Mouse (Mus musculus): ENCODE results near the gene Cdc27. TPM values are rescaled to one million over a fixed set of nuclear protein-coding genes. Genes with fewer than 3 reads are reported as not detected.
"Not testable (repeated sequence)": the region's sequence is repeated elsewhere in the genome, so short reads cannot be mapped to it uniquely, and the experiment has no call there.

Gene Cdc27
- total and polyA plus RNA-seq, 3 experiments = 4.6 to 24.6 (median 23.2) TPM

DNA sequence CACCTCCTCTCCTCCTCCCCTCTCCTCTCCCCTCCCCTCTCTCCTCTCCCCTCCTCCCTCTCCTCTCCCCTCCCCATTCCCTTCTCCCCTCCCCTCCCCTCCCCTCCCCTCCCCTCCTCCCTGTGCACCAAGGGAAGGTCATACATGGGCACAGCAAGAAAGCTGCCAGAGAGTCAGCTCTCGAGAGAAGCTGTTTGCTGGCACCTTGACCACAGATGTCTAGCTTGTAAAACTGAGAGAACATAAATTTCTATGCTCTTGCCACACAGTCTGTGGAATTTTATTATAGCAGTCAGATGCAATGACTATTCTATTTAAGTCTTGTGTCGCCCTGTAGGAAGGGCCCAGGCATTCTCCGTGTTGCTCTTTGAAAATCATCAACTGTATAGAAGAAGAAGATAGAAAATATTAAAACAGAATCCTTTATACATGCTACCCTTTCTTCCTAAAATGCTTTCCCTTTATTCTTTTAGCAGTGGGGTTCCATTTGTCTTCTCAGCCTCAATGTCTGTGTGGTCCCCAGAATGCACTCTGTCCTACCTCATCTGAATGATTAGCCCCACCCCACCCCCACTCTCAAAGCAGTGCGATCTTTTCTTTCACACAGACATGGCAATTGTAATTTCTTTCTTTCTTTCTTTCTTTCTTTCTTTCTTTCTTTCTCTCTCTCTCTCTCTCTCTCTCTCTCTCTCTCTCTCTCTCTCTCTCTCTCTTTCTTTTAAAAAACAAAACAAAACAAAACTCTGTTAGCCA, 8.4 kb upstream of the Cdc27 start:
- no peaks in the 10 kb centered on the region for H3K36me3 ChIP-seq (ENCODE audit: control insufficient read depth, insufficient read depth, low read length)
- no peak for DNase-seq
- intact Hi-C loops (cut with DNase I) = no loop called here
- peak overlapping the region; percentile 53 for H3K27ac ChIP-seq
- no peaks in the 10 kb centered on the region for H3K79me2 ChIP-seq (replicated peaks; ENCODE audit: control insufficient read depth, insufficient read depth, low read length)
- no peak overlapping the region for H3K4me3 ChIP-seq
- TF ChIP-seq POLR2A (IDR thresholded peaks at IDR 0.05; ENCODE audit: insufficient read depth, low read depth, low read length) (no peak), EP300 (IDR thresholded peaks at IDR 0.05; ENCODE audit: insufficient read depth, low read depth, low read length) (no peak), CTCF (IDR thresholded peaks at IDR 0.05) (no peak)
- no peak overlapping the region for H3K9ac ChIP-seq (ENCODE audit: low read depth, low read length)
- H3K4me1 ChIP-seq (ENCODE audit: control insufficient read depth, insufficient read depth, low read length) = peaks cover 3% of the 10 kb centered on the region
- whole genome bisulfite sequencing = 62% methylated on average over 4 of the region's 4 CpGs
- no peaks in the 10 kb centered on the region for H3K27me3 ChIP-seq (ENCODE audit: control insufficient read depth, insufficient read depth, low read length)

- H3K27me3 ChIP-seq (ENCODE audit: control insufficient read depth, insufficient read depth, low read length) = no peaks in the 10 kb centered on the region
- H3K36me3 ChIP-seq (ENCODE audit: control insufficient read depth, insufficient read depth, low read length) = no peaks in the 10 kb centered on the region
- no peak for DNase-seq
- H3K27ac ChIP-seq = peak overlapping the region; percentile 26; the same call in 1 of the 2 replicates
- 35% methylated on average over 4 of the region's 4 CpGs for WGBS
- intact Hi-C loops (cut with DNase I) = no loop called here
- no peaks in the 10 kb centered on the region for H3K79me2 ChIP-seq (replicated peaks; ENCODE audit: control insufficient read depth, insufficient read depth, low read length)
- H3K4me3 ChIP-seq = no peak overlapping the region
- H3K4me1 ChIP-seq (ENCODE audit: control insufficient read depth, insufficient read depth, low read length) = peaks cover 3% of the 10 kb centered on the region
- H3K9ac ChIP-seq (ENCODE audit: low read depth, low read length) = no peak overlapping the region
- TF ChIP-seq CTCF (IDR thresholded peaks at IDR 0.05) (no peak), EP300 (IDR thresholded peaks at IDR 0.05; ENCODE audit: insufficient read depth, low read depth, low read length) (no peak), POLR2A (IDR thresholded peaks at IDR 0.05; ENCODE audit: insufficient read depth, low read depth, low read length) (no peak)
These were observed 7.6 kb upstream of the Cdc27 start for GRCm38 (mm10) chr11:104558065-104558464.

DNA sequence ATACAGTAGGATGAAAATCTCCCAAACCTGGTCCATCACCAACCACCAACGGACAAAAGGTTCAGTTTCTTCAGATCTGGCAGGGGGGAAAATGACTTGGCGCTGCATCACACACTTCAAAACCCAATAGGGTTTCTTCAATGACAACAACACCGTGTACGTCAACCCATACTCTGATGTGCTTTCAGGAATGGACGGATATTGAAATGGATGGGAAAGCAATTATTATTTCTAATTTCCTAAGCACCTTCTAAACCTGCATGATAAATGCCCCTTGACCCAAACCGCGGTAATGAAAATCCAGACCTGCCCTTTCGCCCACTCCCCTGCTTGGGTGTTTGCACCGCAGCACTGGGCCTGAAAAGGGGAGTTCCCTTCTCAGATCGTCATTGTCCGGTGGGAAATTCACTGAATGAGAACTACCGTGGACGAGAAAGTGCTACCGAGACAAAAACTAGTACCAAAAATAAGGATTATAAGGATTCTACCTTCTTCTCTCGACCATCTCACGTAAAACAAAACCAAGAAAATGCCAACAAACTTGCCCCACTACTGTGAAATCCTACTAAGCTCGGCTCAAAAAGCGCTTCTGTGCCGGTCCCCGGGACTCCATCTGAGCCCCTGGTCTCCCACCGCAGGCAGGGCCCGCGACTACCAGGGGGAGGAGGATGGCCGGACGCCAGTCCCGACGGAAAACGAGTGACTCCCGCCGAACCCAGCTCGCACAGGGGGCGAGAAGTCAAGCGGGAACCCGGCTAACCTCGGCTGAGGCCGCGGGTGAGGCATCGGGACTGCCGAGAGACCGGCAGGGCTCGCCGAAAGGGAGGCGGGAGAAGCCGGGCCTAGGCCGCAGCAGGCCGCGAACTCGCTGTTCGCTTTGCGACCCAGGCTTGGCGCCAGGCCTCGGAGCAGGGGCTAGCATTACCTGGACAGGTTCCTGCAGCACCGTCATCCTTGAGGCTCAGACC, 698 bp downstream of the Cdc27 start:
- H3K27ac ChIP-seq = peak overlapping the region; percentile 98
- TF ChIP-seq CTCF (IDR thresholded peaks at IDR 0.05) (no peak), POLR2A (IDR thresholded peaks at IDR 0.05; ENCODE audit: insufficient read depth, low read depth, low read length) (peak; percentile 22; the same call in 1 of the 2 replicates)
- peak overlapping the region; percentile 96 for H3K4me3 ChIP-seq
- 1% methylated on average over 53 of the region's 53 CpGs for WGBS
- peaks cover 2% of the 10 kb centered on the region for H3K79me2 ChIP-seq (replicated peaks; ENCODE audit: control insufficient read depth, insufficient read depth, low read length)
- H3K36me3 ChIP-seq (ENCODE audit: control insufficient read depth, insufficient read depth, low read length) = peaks cover 11% of the 10 kb centered on the region
- peaks cover 11% of the 10 kb centered on the region for H3K4me1 ChIP-seq (ENCODE audit: control insufficient read depth, insufficient read depth, low read length)
- DNase-seq = peak in 1 of 2 experiments; percentile 32
- H3K27me3 ChIP-seq (ENCODE audit: control insufficient read depth, insufficient read depth, low read length) = no peaks in the 10 kb centered on the region
- intact Hi-C loops (cut with DNase I) = no loop called here
- peak overlapping the region; percentile 99 for H3K9ac ChIP-seq (ENCODE audit: low read depth, low read length)

GRCm38 (mm10) chr11:104547502-104547901, 2.9 kb downstream of the Cdc27 start:
- Histone ChIP-seq H3K4me1 (ENCODE audit: control insufficient read depth, insufficient read depth, low read length) (peaks cover 11% of the 10 kb centered on the region), H3K27ac (no peak overlapping the region), H3K27me3 (ENCODE audit: control insufficient read depth, insufficient read depth, low read length) (no peaks in the 10 kb centered on the region), H3K36me3 (ENCODE audit: control insufficient read depth, insufficient read depth, low read length) (peaks cover 11% of the 10 kb centered on the region), H3K79me2 (replicated peaks; ENCODE audit: control insufficient read depth, insufficient read depth, low read length) (peaks cover 2% of the 10 kb centered on the region), H3K9ac (ENCODE audit: low read depth, low read length) (no peak overlapping the region), H3K4me3 (no peak overlapping the region)
- 63% methylated on average over 3 of the region's 3 CpGs for WGBS
- DNase-seq = no peak
- intact Hi-C loops (cut with DNase I) = no loop called here
- TF ChIP-seq CTCF (IDR thresholded peaks at IDR 0.05) (no peak), POLR2A (IDR thresholded peaks at IDR 0.05; ENCODE audit: insufficient read depth, low read depth, low read length) (no peak), EP300 (IDR thresholded peaks at IDR 0.05; ENCODE audit: insufficient read depth, low read depth, low read length) (no peak)

DNA sequence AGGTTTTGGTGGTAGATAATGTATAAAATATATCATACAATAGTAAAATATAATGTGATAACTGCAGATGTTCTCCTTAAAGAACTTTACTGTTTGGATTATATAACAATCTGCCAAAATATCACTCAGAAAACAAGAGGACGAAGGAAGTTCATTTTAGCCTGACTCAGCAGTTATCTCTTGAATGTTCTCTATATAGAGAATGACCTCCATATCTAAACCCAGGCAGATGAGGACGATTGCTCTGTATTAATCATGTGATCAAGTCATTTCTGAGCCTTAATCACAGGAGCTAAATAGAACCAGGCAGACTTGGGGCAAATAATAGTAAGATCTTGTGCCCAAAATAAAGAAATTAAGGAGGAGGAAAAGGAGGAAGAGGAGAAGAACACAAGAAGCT, 5.9 kb downstream of the Cdc27 start:
- no peak for TF ChIP-seq CTCF (IDR thresholded peaks at IDR 0.05)
- no peak for TF ChIP-seq POLR2A (IDR thresholded peaks at IDR 0.05; ENCODE audit: insufficient read depth, low read depth, low read length)
- no peak for TF ChIP-seq EP300 (IDR thresholded peaks at IDR 0.05; ENCODE audit: insufficient read depth, low read depth, low read length)
- DNase-seq = no peak
- intact Hi-C loops (cut with DNase I) = no loop called here
- Histone ChIP-seq H3K27me3 (ENCODE audit: control insufficient read depth, insufficient read depth, low read length) (no peaks in the 10 kb centered on the region), H3K79me2 (replicated peaks; ENCODE audit: control insufficient read depth, insufficient read depth, low read length) (peaks cover 8% of the 10 kb centered on the region), H3K4me1 (ENCODE audit: control insufficient read depth, insufficient read depth, low read length) (peaks cover 12% of the 10 kb centered on the region), H3K27ac (no peak overlapping the region), H3K36me3 (ENCODE audit: control insufficient read depth, insufficient read depth, low read length) (peaks cover 11% of the 10 kb centered on the region), H3K9ac (ENCODE audit: low read depth, low read length) (no peak overlapping the region), H3K4me3 (no peak overlapping the region)
- WGBS = 12% methylated on average over 2 of the region's 2 CpGs

DNA sequence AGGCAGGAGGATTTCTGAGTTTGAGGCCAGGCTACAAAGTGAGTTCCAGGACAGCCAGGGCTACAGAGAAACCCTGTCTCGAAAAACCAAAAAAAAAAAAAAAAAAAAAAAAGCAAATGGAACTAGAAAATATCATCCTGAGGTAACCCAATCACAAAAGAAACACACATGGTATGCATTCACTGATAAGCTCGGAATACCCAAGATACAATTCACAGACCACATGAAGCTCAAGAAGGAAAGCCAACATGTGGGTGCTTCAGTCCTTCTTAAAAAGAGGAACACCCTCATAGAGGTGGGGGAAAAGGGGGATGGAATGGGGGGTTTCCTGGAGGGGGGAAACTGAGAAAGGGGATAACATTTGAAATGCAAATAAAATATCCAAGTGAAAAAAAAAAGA, 7.1 kb downstream of the Cdc27 start:
- H3K79me2 ChIP-seq (replicated peaks; ENCODE audit: control insufficient read depth, insufficient read depth, low read length); intact Hi-C loops (cut with DNase I); H3K36me3 ChIP-seq (ENCODE audit: control insufficient read depth, insufficient read depth, low read length); H3K27me3 ChIP-seq (ENCODE audit: control insufficient read depth, insufficient read depth, low read length); H3K27ac ChIP-seq; H3K9ac ChIP-seq (ENCODE audit: low read depth, low read length); DNase-seq; H3K4me3 ChIP-seq: not testable (repeated sequence)
- peaks cover 12% of the 10 kb centered on the region for H3K4me1 ChIP-seq (ENCODE audit: control insufficient read depth, insufficient read depth, low read length)
- WGBS = 55% methylated on average over 2 of the region's 2 CpGs
